Mouse (Mus musculus) intestine, embryonic 15.5 days (tissue): ENCODE results near the gene Nasp. TPM values are rescaled to one million over a fixed set of nuclear protein-coding genes. Genes with fewer than 3 reads are reported as not detected.

Experiments used
- ATAC-seq: fragments of 200-750 bp; cut with Nextera tagmentation; 2 replicates; pipeline ENCODE4 v1.8.0; 2017; ENCODE audit warnings: moderate TSS enrichment, moderate library complexity
- H3K27ac ChIP-seq: fragments of 300-500 bp; sonication (generic); 2 replicates; pipeline ENCODE4 v1.5.1; 2015; ENCODE audit warnings: mild to moderate bottlenecking, inconsistent platforms
- H3K27me3 ChIP-seq: fragments of 300-500 bp; sonication (generic); replicated peaks from 2 replicates; pipeline ENCODE4 v1.6.1; 2015; ENCODE audit warnings: inconsistent platforms
- H3K36me3 ChIP-seq: fragments of 300-500 bp; sonication (generic); 2 replicates; pipeline ENCODE4 v1.6.1; 2015; ENCODE audit warnings: inconsistent platforms
- H3K4me1 ChIP-seq: fragments of 300-500 bp; sonication (generic); replicated peaks from 2 replicates; pipeline ENCODE4 v1.6.1; 2015; ENCODE audit warnings: inconsistent platforms
- H3K4me2 ChIP-seq: fragments of 300-500 bp; sonication (generic); replicated peaks from 2 replicates; pipeline ENCODE4 v1.6.1; 2015; ENCODE audit warnings: mild to moderate bottlenecking, inconsistent platforms
- H3K4me3 ChIP-seq: fragments of 300-500 bp; sonication (generic); replicated peaks from 2 replicates; pipeline ENCODE4 v1.5.1; 2015; ENCODE audit warnings: inconsistent platforms
- H3K9ac ChIP-seq: fragments of 300-500 bp; sonication (generic); 2 replicates; pipeline ENCODE4 v1.6.1; 2015; ENCODE audit warnings: inconsistent platforms
- H3K9me3 ChIP-seq: fragments of 300-500 bp; sonication (generic); 2 replicates; pipeline ENCODE4 v1.6.1; 2016; ENCODE audit warnings: inconsistent platforms
- WGBS: fragments of 180-500 bp; shearing (Covaris S2); methylation state at CpG from one replicate; pipeline ENCODE4 v1.1.7; 2015; 5-methylcytosine and 5-hydroxymethylcytosine counted together
- polyA plus RNA-seq: library from polyadenylated mRNA; unstranded; fragments of >200 nt; fragmentation: Nextera tagmentation; extraction: Ambion mirVana; gene quantifications from 2 replicates; pipeline ENCODE4 v1.2.1, GENCODE M21; 2015

The Nasp gene
- polyA plus RNA-seq, 1 experiment from 2014 or later = 118 TPM

DNA sequence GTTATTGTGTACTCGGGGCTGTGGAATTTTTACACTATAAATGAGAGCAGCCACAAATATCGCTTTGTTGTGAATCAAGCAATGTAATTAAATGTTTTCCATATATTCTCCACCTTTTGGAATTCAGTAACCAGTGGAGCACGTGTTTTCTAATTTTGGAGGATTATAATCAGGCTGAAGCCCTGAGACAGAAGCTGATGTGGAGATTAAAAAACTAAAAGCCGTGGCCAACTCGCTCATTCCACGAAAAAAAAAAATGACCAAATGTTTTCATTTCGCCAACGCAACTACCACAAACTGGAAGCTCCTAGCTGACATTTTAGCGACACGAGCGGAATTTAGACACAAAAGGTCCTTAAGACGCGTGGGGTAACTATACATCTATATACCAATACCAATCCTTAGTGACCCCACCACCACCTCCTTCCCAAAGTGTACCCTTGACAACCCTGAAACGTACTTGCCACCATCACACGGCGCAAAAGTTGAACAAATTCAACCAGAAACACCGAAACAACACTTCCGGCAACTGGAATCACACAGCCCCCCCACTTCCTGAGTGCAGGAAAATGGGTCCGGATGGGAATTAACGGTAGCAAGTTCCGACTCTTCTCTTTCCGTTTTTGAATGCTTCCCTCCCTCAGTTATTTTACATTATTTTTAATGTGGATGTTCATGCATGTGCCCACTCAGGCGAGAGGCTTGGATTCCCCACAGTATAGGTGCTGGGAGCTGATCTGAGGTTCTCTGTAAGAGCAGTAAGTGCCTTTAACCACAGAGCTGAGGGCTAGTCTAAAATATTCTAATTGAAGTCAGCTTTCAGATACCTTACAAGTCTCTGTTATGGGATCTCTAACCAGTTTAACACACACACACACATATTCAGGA lies 72.1 kb downstream of the Nasp start, which contains the start of gene Tmem69:
Gene Tmem69 (minus strand): TSS at position 524 of the 888 bp plus-strand sequence.
- 4% methylated on average over 23 of the region's 23 CpGs for WGBS
- ATAC-seq = no peak
- Histone ChIP-seq H3K27me3 (no peaks in the 10 kb centered on the region), H3K4me2 (peak within 1 kb of the TSS; percentile 80), H3K9ac (peak within 1 kb of the TSS; percentile 62), H3K36me3 (no peaks in the 10 kb centered on the region; the same call in 1 of the 2 replicates), H3K9me3 (no peaks in the 10 kb centered on the region), H3K27ac (peak within 1 kb of the TSS; percentile 97), H3K4me3 (peak within 1 kb of the TSS; percentile 67), H3K4me1 (0 out of 2 replicates have a peak, but pooled peaks cover 2% of the 10 kb centered on the region)

DNA sequence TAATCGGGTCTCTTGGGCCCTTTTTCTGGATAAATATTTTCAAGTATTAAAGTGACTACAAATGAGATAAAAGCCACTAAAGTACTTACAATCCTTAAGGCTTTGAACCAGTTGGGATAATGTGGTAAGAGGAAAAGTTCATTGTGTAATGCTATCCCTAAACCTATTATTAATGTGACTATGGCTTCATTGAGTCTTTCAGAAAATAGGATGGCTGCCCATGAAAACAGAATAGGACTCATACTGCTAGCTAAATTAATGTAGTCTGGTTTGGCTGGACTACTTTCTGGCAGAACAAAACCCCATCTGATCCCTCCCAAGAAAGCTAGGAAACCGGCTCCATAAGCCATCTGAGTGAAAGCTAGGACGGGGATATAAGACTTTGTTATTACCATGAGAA lies 74.7 kb downstream of the Nasp start:
- Histone ChIP-seq H3K36me3 (no peaks in the 10 kb centered on the region; the same call in 1 of the 2 replicates), H3K27ac (no peak overlapping the region), H3K4me1 (no peaks in the 10 kb centered on the region), H3K4me2 (no peak overlapping the region), H3K27me3 (no peaks in the 10 kb centered on the region), H3K4me3 (no peak overlapping the region), H3K9ac (no peak overlapping the region), H3K9me3 (no peaks in the 10 kb centered on the region)
- 80% methylated on average over 3 of the region's 3 CpGs for WGBS
- ATAC-seq = no peak

Other genes starting within 250 kb of the Nasp start
- 13.3 and 13.5 TPM in 2 replicates for gene Mast2, start 163.8 kb downstream of the Nasp start, polyA plus RNA-seq
- gene Ipp, start 120.4 kb downstream of the Nasp start, polyA plus RNA-seq = 15.7 and 16.5 TPM in 2 replicates
- 29.8 and 34.3 TPM in 2 replicates for gene Tmem69, start 72.0 kb downstream of the Nasp start, polyA plus RNA-seq
- 30.7 and 33.0 TPM in 2 replicates for gene Gpbp1l1, start 70.3 kb downstream of the Nasp start, polyA plus RNA-seq
- gene Ccdc17, start 31.3 kb downstream of the Nasp start, polyA plus RNA-seq = 4.1 and 4.8 TPM in 2 replicates
- 772 and 821 TPM in 2 replicates for gene Akr1a1, start 23.7 kb upstream of the Nasp start, polyA plus RNA-seq
- 1,436 and 1,568 TPM in 2 replicates for gene Prdx1, start 57.6 kb upstream of the Nasp start, polyA plus RNA-seq
- gene Mmachc, start 80.5 kb upstream of the Nasp start, polyA plus RNA-seq = 23.0 and 24.6 TPM in 2 replicates
- 25.2 and 26.4 TPM in 2 replicates for gene Ccdc163, start 80.6 kb upstream of the Nasp start, polyA plus RNA-seq
- 8.1 and 8.7 TPM in 2 replicates for gene Tesk2, start 93.0 kb upstream of the Nasp start, polyA plus RNA-seq
- 28.8 and 31.1 TPM in 2 replicates for gene Toe1, start 179.7 kb upstream of the Nasp start, polyA plus RNA-seq
- gene Mutyh, start 179.8 kb upstream of the Nasp start, polyA plus RNA-seq = 10.3 and 10.9 TPM in 2 replicates
- gene Hpdl, start 193.8 kb upstream of the Nasp start, polyA plus RNA-seq = 1.4 and 2.2 TPM in 2 replicates
- gene Zswim5, start 249.4 kb upstream of the Nasp start, polyA plus RNA-seq = 1.1 and 1.2 TPM in 2 replicates